Mouse (Mus musculus) megakaryocyte, embryonic 14.5 days (primary cell): ENCODE measurements around the gene Rmnd5b.

Source experiments
- FLI1 ChIP-seq: IDR thresholded peaks from 2 replicates; pipeline ENCODE4 v1.6.1; 2012; ENCODE audit warnings: low read length, inconsistent platforms, mixed read lengths
- GATA1 ChIP-seq: IDR thresholded peaks from 3 replicates; pipeline ENCODE4 v1.6.1; 2012; ENCODE audit warnings: mixed read lengths, low read length, inconsistent platforms, borderline replicate concordance

DNA sequence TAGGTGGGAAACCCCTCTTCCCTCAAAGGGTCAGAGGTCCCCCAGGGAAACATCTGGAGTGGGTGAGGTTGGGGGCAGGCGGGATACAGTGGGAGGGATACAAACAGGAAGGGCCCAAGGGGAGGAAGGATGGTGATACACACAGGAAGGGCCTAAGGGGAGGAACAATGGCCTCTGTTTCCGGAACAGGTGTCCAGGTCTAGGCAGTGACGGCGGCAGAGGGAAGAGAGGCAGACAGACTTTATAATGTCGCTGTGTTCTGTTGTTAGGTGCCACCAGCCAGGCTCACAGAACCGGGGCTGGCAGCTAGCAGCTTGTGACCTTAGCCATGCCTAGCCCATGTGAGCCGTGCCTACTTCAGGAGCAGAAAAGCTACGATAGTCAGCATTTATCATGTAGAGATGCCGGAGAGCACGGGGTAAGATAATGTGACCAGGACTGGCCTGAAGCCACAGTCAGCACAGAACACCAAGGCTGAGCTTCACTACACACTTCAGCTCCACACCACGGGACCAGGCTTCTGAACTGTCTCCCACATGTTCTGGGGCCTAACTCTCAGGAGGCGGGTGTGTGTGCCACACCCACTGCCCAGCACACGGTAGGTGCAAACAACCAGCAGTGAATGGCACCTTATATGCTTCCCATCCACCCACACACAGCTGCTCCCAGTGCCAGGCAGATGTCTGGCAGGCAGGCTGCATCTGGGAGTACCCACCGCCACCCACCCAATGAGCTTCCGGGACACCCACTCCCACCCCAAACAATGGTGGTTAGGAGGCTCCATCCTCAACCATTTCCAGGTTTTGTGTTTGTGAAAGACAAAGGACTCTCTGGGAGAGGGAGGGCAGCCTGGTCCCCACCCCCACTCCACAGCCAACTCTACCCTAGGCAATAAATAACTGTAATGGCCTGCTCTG is 11.3 kb upstream of the Rmnd5b start:
- TF ChIP-seq FLI1, result no peak
- TF ChIP-seq GATA1, result no peak
